Mouse (Mus musculus): Measurements from ENCODE around the gene 4930578G10Rik. TPM values are rescaled to one million over a fixed set of nuclear protein-coding genes. Genes with fewer than 3 reads are reported as not detected.

The 4930578G10Rik gene
- polyA plus RNA-seq, 1 experiment: 1.5 TPM

- no peak for TF ChIP-seq POLR2A (IDR thresholded peaks at IDR 0.05; ENCODE audit: extremely low read depth, insufficient read depth, low read length)
- TF ChIP-seq CTCF (IDR thresholded peaks at IDR 0.05; ENCODE audit: extremely low read depth, insufficient read depth, low read length): no peak
- H3K27ac ChIP-seq (ENCODE audit: insufficient read depth, low read length): no peak overlapping the region
- H3K4me3 ChIP-seq (ENCODE audit: insufficient read depth, low read length): no peak overlapping the region
- no peaks in the 10 kb centered on the region for H3K4me1 ChIP-seq (ENCODE audit: control insufficient read depth, insufficient read depth, low read length)
These were observed 159.8 kb downstream of the 4930578G10Rik start for GRCm38 (mm10) chr4:42895118-42895517.

Other genes starting within 250 kb of the 4930578G10Rik start
- 0.44 and 1.1 TPM in 2 replicates for gene Fam205a2, start 207.4 kb upstream of the 4930578G10Rik start, polyA plus RNA-seq (2012; rRNA removed)
- not detected in 2 replicates for gene Gm10591, start 123.3 kb upstream of the 4930578G10Rik start, polyA plus RNA-seq (2012; rRNA removed)
- 1.3 and 1.6 TPM in 2 replicates for gene Gm2564, start 105.8 kb upstream of the 4930578G10Rik start, polyA plus RNA-seq (2012; rRNA removed)
- gene Ccl27b, start 80.3 kb upstream of the 4930578G10Rik start, polyA plus RNA-seq (2012; rRNA removed): 25.3 and 29.0 TPM in 2 replicates
- gene Il11ra2, start 73.7 kb upstream of the 4930578G10Rik start, polyA plus RNA-seq (2012; rRNA removed): 0.19 and 0.50 TPM in 2 replicates
- 0.98 and 1.7 TPM in 2 replicates for gene Ccl19, start 21.0 kb downstream of the 4930578G10Rik start, polyA plus RNA-seq (2012; rRNA removed)
- gene Ccl21a, start 38.4 kb downstream of the 4930578G10Rik start, polyA plus RNA-seq (2012; rRNA removed): 0.19 and 0.40 TPM in 2 replicates
- gene Fam205a1, start 118.3 kb downstream of the 4930578G10Rik start, polyA plus RNA-seq (2012; rRNA removed): 0.15 and 0.23 TPM in 2 replicates
- gene Gm12394, start 121.2 kb downstream of the 4930578G10Rik start, polyA plus RNA-seq (2012; rRNA removed): 0.13 and 0.23 TPM in 2 replicates
- gene Fam205c, start 138.7 kb downstream of the 4930578G10Rik start, polyA plus RNA-seq (2012; rRNA removed): 0.15 TPM in 1 of 2 replicates, not detected in the other
- 282 and 292 TPM in 2 replicates for gene Phf24, start 181.1 kb downstream of the 4930578G10Rik start, polyA plus RNA-seq (2012; rRNA removed)
- 96.0 and 107 TPM in 2 replicates for gene Dnajb5, start 214.3 kb downstream of the 4930578G10Rik start, polyA plus RNA-seq (2012; rRNA removed)
- not detected in 2 replicates for gene 1700022I11Rik, start 234.1 kb downstream of the 4930578G10Rik start, polyA plus RNA-seq (2012; rRNA removed)